Mouse (Mus musculus): ENCODE data around the gene Gm3095. TPM values are rescaled to one million over a fixed set of nuclear protein-coding genes. Genes with fewer than 3 reads are reported as not detected.
"Not testable (repeated sequence)": the region's sequence is repeated elsewhere in the genome, so short reads cannot be mapped to it uniquely, and the experiment has no call there.

The Gm3095 gene
- polyA plus RNA-seq (2014; fragmentation: Nextera tagmentation; extraction: Ambion mirVana) = 1.6 and 1.7 TPM in 2 replicates

DNA sequence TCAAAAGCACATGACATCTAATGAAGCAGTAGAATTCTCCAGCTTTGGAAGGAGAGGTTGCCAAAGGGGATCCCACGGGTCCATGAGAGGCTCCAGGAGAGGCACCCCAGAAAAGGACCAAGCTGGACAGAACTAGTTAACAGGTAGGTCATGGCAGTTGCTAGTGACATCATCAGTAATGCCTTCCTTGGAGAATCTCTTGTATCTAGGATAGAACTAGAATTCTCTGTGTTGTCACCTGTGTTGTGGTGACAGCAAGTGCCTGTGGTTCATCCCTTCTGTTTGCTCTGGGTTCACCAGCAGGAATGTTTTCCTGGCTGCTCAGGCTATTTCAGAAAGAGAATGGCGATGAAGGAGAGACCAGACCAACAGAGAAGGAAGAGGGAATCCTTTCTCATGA is at the start of gene Gm3095:
Gene Gm3095 (plus strand): TSS at position 301 of the 400 bp plus-strand sequence.
- H3K36me3 ChIP-seq (ENCODE audit: control insufficient read depth, insufficient read depth, low read length); H3K27me3 ChIP-seq (ENCODE audit: control insufficient read depth, insufficient read depth, low read length); H3K9me3 ChIP-seq (ENCODE audit: control insufficient read depth, low read length); H3K4me1 ChIP-seq (ENCODE audit: control insufficient read depth, insufficient read depth, low read length); ATAC-seq (ENCODE audit: low FRiP score, low TSS enrichment); H3K27ac ChIP-seq (replicated peaks; ENCODE audit: low read depth, low read length); H3K4me3 ChIP-seq (replicated peaks; ENCODE audit: low read depth, low read length); DNase-seq; H3K4me2 ChIP-seq (ENCODE audit: low read length); H3K9ac ChIP-seq (replicated peaks; ENCODE audit: low read length): not testable (repeated sequence)
- WGBS = no CpG with 5 or more reads among the region's 2 CpGs

- H3K4me1 ChIP-seq (ENCODE audit: control insufficient read depth, insufficient read depth, low read length); ATAC-seq (ENCODE audit: low FRiP score, low TSS enrichment); H3K27me3 ChIP-seq (ENCODE audit: control insufficient read depth, insufficient read depth, low read length); H3K36me3 ChIP-seq (ENCODE audit: control insufficient read depth, insufficient read depth, low read length); H3K27ac ChIP-seq (replicated peaks; ENCODE audit: low read depth, low read length); H3K4me2 ChIP-seq (ENCODE audit: low read length); H3K9ac ChIP-seq (replicated peaks; ENCODE audit: low read length); DNase-seq; H3K4me3 ChIP-seq (replicated peaks; ENCODE audit: low read depth, low read length); H3K9me3 ChIP-seq (ENCODE audit: control insufficient read depth, low read length): not testable (repeated sequence)
- 80% methylated on average over 1 of the region's 2 CpGs for WGBS
Measured at GRCm38 (mm10) chr14:3931456-3931855, 31.9 kb upstream of the Gm3095 start, which contains the start of gene Gm3029. TSS of gene Gm3029 (plus strand) at chr14:3931756.

DNA sequence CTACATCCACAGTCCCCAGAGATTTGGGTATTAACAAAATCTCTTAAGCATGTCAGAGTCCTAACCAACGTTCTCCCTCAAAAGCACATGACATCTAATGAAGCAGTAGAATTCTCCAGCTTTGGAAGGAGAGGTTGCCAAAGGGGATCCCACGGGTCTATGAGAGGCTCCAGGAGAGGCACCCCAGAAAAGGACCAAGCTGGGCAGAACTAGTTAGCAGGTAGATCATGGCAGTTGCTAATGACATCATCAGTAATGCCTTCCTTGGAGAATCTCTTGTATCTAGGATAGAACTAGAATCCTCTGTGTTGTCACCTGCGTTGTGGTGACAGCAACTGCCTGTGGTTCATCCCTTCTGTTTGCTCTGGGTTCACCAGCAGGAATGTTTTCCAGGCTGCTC is 34.7 kb downstream of the Gm3095 start, which contains the start of gene Gm3099:
Gene Gm3099 (plus strand): TSS at position 301 of the 400 bp plus-strand sequence.
- ATAC-seq (ENCODE audit: low FRiP score, low TSS enrichment); H3K9ac ChIP-seq (replicated peaks; ENCODE audit: low read length); H3K36me3 ChIP-seq (ENCODE audit: control insufficient read depth, insufficient read depth, low read length); H3K4me3 ChIP-seq (replicated peaks; ENCODE audit: low read depth, low read length); H3K4me2 ChIP-seq (ENCODE audit: low read length); H3K27ac ChIP-seq (replicated peaks; ENCODE audit: low read depth, low read length); H3K9me3 ChIP-seq (ENCODE audit: control insufficient read depth, low read length); H3K27me3 ChIP-seq (ENCODE audit: control insufficient read depth, insufficient read depth, low read length); DNase-seq; H3K4me1 ChIP-seq (ENCODE audit: control insufficient read depth, insufficient read depth, low read length): not testable (repeated sequence)
- 70% methylated on average over 1 of the region's 3 CpGs for WGBS

Other genes with a start within 250 kb of the Gm3095 start
- gene Gm3002, start 153.5 kb upstream of the Gm3095 start, polyA plus RNA-seq (2014; fragmentation: Nextera tagmentation; extraction: Ambion mirVana) = 5.8 and 8.0 TPM in 2 replicates
- not detected in 2 replicates for gene Gm3033, start 117.3 kb upstream of the Gm3095 start, polyA plus RNA-seq (2014; fragmentation: Nextera tagmentation; extraction: Ambion mirVana)
- 0.14 TPM in 1 of 2 replicates, not detected in the other for gene Gm2916, start 79.4 kb upstream of the Gm3095 start, polyA plus RNA-seq (2014; fragmentation: Nextera tagmentation; extraction: Ambion mirVana)
- not detected in 2 replicates for gene Gm3029, start 31.8 kb upstream of the Gm3095 start, polyA plus RNA-seq (2014; fragmentation: Nextera tagmentation; extraction: Ambion mirVana)
- gene Gm3099, start 34.8 kb downstream of the Gm3095 start, polyA plus RNA-seq (2014; fragmentation: Nextera tagmentation; extraction: Ambion mirVana) = not detected in 2 replicates
- 4.2 and 4.4 TPM in 2 replicates for gene Gm5796, start 60.4 kb downstream of the Gm3095 start, polyA plus RNA-seq (2014; fragmentation: Nextera tagmentation; extraction: Ambion mirVana)
- gene Gm3115, start 120.6 kb downstream of the Gm3095 start, polyA plus RNA-seq (2014; fragmentation: Nextera tagmentation; extraction: Ambion mirVana) = not detected in 2 replicates
- 2.8 and 6.8 TPM in 2 replicates for gene Gm8108, start 147.0 kb downstream of the Gm3095 start, polyA plus RNA-seq (2014; fragmentation: Nextera tagmentation; extraction: Ambion mirVana)
- gene Gm3127, start 201.5 kb downstream of the Gm3095 start, polyA plus RNA-seq (2014; fragmentation: Nextera tagmentation; extraction: Ambion mirVana) = not detected in 2 replicates
- 9.2 and 11.9 TPM in 2 replicates for gene Gm2974, start 219.0 kb downstream of the Gm3095 start, polyA plus RNA-seq (2014; fragmentation: Nextera tagmentation; extraction: Ambion mirVana)

Measured in midbrain, embryonic 14.5 days (tissue).